Mouse (Mus musculus) forebrain, embryonic 14.5 days (tissue): Measurements from ENCODE around the gene Hlf. TPM values are rescaled to one million over a fixed set of nuclear protein-coding genes. Genes with fewer than 3 reads are reported as not detected.

Source experiments
- ATAC-seq: fragments of 200-750 bp; cut with Nextera tagmentation; 2 replicates; pipeline ENCODE4 v1.8.0; 2017; ENCODE audit warnings: mild to moderate bottlenecking, moderate library complexity
- DNase-seq: peaks from one replicate; pipeline ENCODE4 v3.0.0-alpha.2; 2015; ENCODE audit warnings: low spot score
- H3K27ac ChIP-seq: fragments of 300-500 bp; sonication (generic); 2 replicates; pipeline ENCODE4 v1.5.1; 2014; ENCODE audit warnings: low read depth, mild to moderate bottlenecking, control low read depth, low read length, moderate library complexity
- H3K27me3 ChIP-seq: fragments of 300-500 bp; sonication (generic); replicated peaks from 2 replicates; pipeline ENCODE4 v1.6.1; 2014; ENCODE audit warnings: low read length, control low read depth, mixed read lengths; ENCODE audit not compliant: control insufficient read depth, insufficient read depth
- H3K36me3 ChIP-seq: fragments of 300-500 bp; sonication (generic); 2 replicates; pipeline ENCODE4 v1.6.1; 2014; ENCODE audit warnings: low read length, control low read depth; ENCODE audit not compliant: control insufficient read depth, insufficient read depth
- H3K4me1 ChIP-seq: fragments of 300-500 bp; sonication (generic); 2 replicates; pipeline ENCODE4 v1.6.1; 2014; ENCODE audit warnings: antibody characterized with exemption, low read length, control low read depth; ENCODE audit not compliant: control insufficient read depth, insufficient read depth
- H3K4me2 ChIP-seq: fragments of 300-500 bp; sonication (generic); 2 replicates; pipeline ENCODE4 v1.6.1; 2014; ENCODE audit warnings: mild to moderate bottlenecking, control low read depth, low read length
- H3K4me3 ChIP-seq: fragments of 300-500 bp; sonication (generic); 2 replicates; pipeline ENCODE4 v1.5.1; 2014; ENCODE audit warnings: low read depth, low read length, control low read depth
- H3K9ac ChIP-seq: fragments of 300-500 bp; sonication (generic); 2 replicates; pipeline ENCODE4 v1.6.1; 2014; ENCODE audit warnings: mild to moderate bottlenecking, low read length, control low read depth, moderate library complexity
- H3K9me3 ChIP-seq: fragments of 300-500 bp; sonication (generic); replicated peaks from 2 replicates; pipeline ENCODE4 v1.6.1; 2016; ENCODE audit warnings: low read length, control low read depth, mixed read lengths; ENCODE audit not compliant: control insufficient read depth
- WGBS: fragments of 180-500 bp; shearing (Covaris S2); extraction: QIAGEN DNeasy Blood & Tissue Kit; methylation state at CpG from one replicate; pipeline ENCODE4 v1.1.7; 2014; 5-methylcytosine and 5-hydroxymethylcytosine counted together
- polyA plus RNA-seq: library from polyadenylated mRNA; unstranded; fragments of >200 nt; fragmentation: Nextera tagmentation; extraction: Ambion mirVana; gene quantifications from 2 replicates; pipeline ENCODE4 v1.2.1, GENCODE M21; 2014

Gene Hlf
- polyA plus RNA-seq, 1 experiment from 2014 or later = 3.5 TPM

DNA sequence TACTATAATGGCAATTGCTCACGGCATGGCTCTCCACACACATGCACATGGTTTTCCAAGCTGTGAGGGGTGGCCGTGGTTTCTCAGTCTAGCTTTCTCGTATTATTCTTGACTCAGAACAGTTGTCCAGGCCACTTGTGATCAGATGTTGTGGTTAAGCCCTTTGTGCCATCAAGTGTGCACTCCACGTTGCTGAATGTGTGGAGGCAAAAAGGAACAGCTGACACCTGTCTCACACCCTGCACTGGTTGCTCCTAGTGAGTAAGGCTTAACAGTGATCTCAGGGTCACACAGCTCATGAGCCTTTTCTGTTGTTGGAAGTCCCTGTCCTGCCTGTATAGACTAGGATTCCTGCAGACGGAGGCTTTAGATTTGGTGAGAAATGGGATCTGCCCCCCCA, 84.6 kb downstream of the Hlf start:
- H3K27ac ChIP-seq = no peak overlapping the region
- 84% methylated on average over 5 of the region's 5 CpGs for WGBS
- DNase-seq (no peak), ATAC-seq (no peak)
- H3K27me3 ChIP-seq = no peaks in the 10 kb centered on the region
- no peak overlapping the region for H3K4me3 ChIP-seq
- no peak overlapping the region for H3K4me2 ChIP-seq
- no peaks in the 10 kb centered on the region for H3K36me3 ChIP-seq
- no peaks in the 10 kb centered on the region for H3K4me1 ChIP-seq
- no peaks in the 10 kb centered on the region for H3K9me3 ChIP-seq
- no peak overlapping the region for H3K9ac ChIP-seq

DNA sequence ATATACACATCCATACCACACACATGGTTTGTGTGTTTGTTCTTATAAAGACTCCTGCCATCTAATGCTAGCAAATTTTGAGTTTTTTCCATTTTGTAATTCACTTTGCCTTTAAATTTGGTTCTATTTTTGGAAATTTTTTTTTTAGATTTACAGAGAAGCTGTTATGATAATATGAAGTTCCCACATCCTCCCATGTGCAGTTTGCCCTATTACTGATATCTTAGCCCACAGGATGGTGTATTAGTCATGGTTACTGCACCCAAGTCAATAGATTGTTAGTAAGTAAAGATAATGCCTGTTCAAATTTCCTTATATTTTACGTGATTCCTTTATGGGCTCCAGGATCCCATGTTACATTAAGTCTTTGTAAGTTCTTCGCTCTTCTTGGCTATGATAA, 96.1 kb downstream of the Hlf start:
- 94% methylated on average over 2 of the region's 2 CpGs for WGBS
- Histone ChIP-seq H3K9ac (no peak overlapping the region), H3K27ac (no peak overlapping the region)

DNA sequence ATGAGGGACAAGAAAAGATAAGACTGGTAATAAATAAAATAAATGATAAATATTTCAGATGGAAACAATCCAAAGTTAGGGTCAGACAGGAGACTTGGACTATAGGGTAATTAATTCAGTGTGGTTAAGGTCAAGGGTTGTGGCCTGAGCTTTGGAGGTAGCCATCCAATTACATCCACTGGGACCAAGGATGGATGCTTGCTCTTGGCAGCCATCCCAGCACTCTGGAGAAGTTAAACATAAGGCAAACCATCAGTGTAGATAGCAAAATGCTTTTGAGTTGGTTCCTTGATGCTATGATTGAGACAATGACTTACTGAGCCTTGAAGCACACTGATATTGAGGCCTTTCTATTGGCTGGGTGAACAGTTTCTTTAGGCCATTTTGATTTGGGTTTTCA, 97.9 kb downstream of the Hlf start:
- H3K4me2 ChIP-seq = no peak overlapping the region
- H3K27ac ChIP-seq = no peak overlapping the region
- no peak overlapping the region for H3K4me3 ChIP-seq
- DNase-seq = no peak
- no peaks in the 10 kb centered on the region for H3K27me3 ChIP-seq
- H3K36me3 ChIP-seq = no peaks in the 10 kb centered on the region
- H3K9me3 ChIP-seq = no peaks in the 10 kb centered on the region
- ATAC-seq = no peak
- H3K4me1 ChIP-seq = no peaks in the 10 kb centered on the region
- no peak overlapping the region for H3K9ac ChIP-seq

More for the DNA sequence above, 96.1 kb downstream of the Hlf start:
- DNase-seq (no peak), ATAC-seq (no peak)
- Histone ChIP-seq H3K9me3 (no peaks in the 10 kb centered on the region), H3K4me1 (no peaks in the 10 kb centered on the region), H3K4me3 (no peak overlapping the region), H3K27me3 (no peaks in the 10 kb centered on the region), H3K4me2 (no peak overlapping the region), H3K36me3 (no peaks in the 10 kb centered on the region)

DNA sequence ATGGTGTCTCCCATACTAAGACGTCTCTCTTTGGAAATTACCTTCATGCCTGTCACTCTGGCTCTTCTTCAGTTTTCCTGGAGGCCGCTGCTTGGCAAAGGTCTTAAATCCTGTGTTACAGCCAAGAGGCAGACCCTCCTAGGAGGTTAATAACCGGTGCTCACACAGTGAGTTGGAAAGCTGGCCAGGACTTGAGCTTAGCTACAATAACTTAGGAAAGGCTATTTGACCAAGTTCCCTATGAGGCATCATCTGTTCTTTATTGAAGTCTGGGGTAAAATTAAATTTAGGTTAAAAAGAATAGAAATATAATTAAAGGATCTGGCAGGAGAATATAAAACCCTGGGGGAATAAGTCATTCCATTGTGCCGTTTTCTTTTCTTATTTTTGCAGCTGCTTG, 99.5 kb downstream of the Hlf start:
- no peak for ATAC-seq
- no peak overlapping the region for H3K27ac ChIP-seq

DNA sequence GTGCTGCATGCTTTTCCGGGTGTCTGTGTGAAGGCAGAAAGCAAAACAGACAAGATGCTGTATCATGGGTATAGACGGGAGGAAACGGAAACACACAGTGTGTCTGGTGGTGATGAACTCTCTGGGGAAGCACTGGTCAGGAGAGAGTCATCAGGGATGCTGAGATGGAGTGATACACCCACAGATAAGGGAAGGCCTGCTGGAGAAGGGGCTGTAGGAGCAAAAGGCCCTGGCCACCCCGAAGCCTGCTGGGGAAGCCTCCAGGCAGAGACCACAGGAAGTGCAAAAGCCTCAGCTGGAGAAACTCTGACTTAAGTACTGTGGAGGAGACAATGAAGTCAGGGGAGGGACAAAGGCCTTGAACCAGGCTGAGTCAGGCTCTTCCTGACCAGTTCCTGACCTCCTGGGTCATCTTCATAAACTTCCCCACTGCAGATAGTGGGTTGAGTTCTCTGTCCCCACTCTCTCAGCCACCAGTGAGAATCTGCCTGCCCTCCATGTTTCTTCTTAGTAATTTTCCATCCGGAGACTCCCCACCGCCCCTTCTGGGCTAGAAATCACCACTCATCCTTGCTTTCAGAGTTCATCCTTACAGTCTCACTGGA, 104.0 kb downstream of the Hlf start:
- H3K27ac ChIP-seq = no peak overlapping the region
- H3K4me3 ChIP-seq = no peak overlapping the region
- DNase-seq = no peak
- WGBS = 91% methylated on average over 6 of the region's 6 CpGs
- H3K36me3 ChIP-seq = no peaks in the 10 kb centered on the region
- no peak overlapping the region for H3K9ac ChIP-seq
- H3K27me3 ChIP-seq = no peaks in the 10 kb centered on the region
- no peaks in the 10 kb centered on the region for H3K9me3 ChIP-seq
- no peak for ATAC-seq
- H3K4me1 ChIP-seq = no peaks in the 10 kb centered on the region
- H3K4me2 ChIP-seq = no peak overlapping the region

More for the DNA sequence above, 99.5 kb downstream of the Hlf start:
- H3K4me1 ChIP-seq = no peaks in the 10 kb centered on the region
- H3K4me3 ChIP-seq = no peak overlapping the region
- H3K9ac ChIP-seq = no peak overlapping the region
- no peak overlapping the region for H3K4me2 ChIP-seq
- H3K9me3 ChIP-seq = no peaks in the 10 kb centered on the region
- no peaks in the 10 kb centered on the region for H3K27me3 ChIP-seq
- no peak for DNase-seq
- WGBS = 81% methylated on average over 4 of the region's 4 CpGs
- no peaks in the 10 kb centered on the region for H3K36me3 ChIP-seq

Other genes with a start within 250 kb of the Hlf start
- 19.6 and 21.4 TPM in 2 replicates for gene Gm45716, start 203.2 kb downstream of the Hlf start, polyA plus RNA-seq
- 63.3 and 68.3 TPM in 2 replicates for gene Mmd, start 141.4 kb downstream of the Hlf start, polyA plus RNA-seq
- 14.7 and 16.8 TPM in 2 replicates for gene Stxbp4, start 247.2 kb upstream of the Hlf start, polyA plus RNA-seq
- 21.4 and 22.1 TPM in 2 replicates for gene Cox11, start 247.3 kb upstream of the Hlf start, polyA plus RNA-seq